Mouse (Mus musculus) hematopoietic stem cell, adult 5-6 weeks (primary cell): ENCODE measurements at regions not wholly inside any gene's neighbourhood (a gene's known extent, or its start where the extent isn't known, plus 50 kb on each side); places are given as distances from the start of the nearest gene placed in this dataset.

Experiments
- ATAC-seq, 2 experiments: fragments of 125-278 bp in 1 of 2; replicated peaks in 1 of 2; 2 replicates each; pipeline ENCODE4 v1.8.0; 2016 to 2017; ENCODE audit warnings: inconsistent platforms in 2 of 2, mild to moderate bottlenecking in 2 of 2, moderate number of reproducible peaks in 2 of 2, low read depth in 1 of 2, moderate TSS enrichment in 1 of 2; ENCODE audit not compliant: low FRiP score in 2 of 2, poor library complexity in 2 of 2, severe bottlenecking in 2 of 2, insufficient read depth in 1 of 2, low TSS enrichment in 1 of 2

DNA sequence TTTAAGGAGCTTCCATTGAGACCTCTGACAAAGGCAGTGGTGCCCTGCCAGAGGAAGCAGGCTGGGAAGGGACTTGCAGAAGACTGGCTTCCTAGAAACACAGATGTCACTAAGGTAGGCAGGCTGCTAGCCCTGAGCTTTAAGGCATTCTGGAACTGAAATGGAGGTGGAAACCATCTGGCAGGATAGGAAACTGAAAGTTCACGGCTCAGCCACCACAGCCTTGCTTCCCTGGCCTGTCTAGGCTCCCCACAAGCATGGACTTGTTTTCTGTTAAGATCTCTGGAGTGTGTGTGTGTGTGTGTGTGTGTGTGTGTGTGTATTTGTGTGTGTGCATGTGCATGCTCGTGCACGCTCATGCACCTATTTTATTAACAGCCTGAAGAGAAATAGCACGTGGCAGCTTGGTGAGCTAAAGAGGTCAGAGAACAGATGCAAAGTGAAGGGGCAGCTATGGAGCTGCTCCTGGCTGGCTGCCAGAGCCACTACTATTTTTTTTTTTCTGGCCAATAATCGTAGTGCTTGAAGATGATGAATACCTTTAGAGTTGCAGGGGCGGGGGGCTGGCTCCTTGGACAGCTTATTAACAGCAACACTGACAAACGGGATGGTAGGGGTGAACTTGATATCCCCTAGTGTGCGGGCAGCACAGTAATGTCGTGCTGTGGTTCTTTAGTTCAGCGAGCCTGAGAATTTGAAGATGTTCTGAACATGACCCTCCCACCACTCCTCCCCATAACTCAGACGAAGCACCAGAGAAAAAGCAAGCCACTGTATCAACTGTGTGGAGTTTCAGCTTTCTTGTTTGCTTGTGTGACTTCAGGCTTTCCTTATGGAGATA is 99.6 kb upstream of the Sesn3 start:
- peak; percentile 76 to 87 for ATAC-seq

DNA sequence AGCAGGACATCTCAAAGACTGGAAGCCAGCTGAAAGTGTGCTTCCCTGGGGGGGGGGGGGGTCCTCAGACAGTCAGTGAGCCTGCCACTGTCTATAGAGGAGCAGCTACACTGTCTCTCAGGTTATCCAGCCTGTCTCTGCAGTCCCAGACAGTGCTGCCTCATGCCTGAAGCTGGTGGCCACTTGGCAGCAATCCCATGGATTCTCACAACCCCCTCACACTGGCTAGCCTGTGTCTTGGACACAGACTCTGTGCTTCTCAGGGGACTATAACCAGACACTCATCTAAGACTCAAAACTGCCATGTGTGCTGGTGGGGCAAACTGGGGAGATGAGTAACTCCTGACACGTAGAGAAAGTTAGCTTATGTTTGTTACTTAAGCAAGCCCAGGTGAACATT is 95.1 kb upstream of the Sesn3 start:
- no peak for ATAC-seq

DNA sequence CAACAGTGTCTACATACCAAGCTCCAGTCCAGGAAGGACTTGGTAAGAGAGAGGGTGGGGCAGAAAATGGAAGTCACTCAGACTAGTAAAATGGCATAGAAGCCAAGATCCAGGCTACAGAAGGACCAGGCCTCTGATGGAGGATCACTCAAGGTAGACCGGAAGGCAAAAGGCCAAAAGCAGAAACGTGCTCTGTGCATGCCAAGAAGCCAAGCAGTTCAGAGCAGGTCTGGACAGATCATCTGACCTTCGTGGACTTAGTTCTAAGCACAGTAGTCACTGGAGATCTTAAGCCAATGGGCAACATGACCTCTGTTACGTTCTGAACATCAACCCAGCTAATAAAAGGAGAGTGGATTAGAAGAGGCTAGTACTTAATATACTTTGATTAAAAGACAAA is 90.6 kb upstream of the Sesn3 start:
- no peak for ATAC-seq

DNA sequence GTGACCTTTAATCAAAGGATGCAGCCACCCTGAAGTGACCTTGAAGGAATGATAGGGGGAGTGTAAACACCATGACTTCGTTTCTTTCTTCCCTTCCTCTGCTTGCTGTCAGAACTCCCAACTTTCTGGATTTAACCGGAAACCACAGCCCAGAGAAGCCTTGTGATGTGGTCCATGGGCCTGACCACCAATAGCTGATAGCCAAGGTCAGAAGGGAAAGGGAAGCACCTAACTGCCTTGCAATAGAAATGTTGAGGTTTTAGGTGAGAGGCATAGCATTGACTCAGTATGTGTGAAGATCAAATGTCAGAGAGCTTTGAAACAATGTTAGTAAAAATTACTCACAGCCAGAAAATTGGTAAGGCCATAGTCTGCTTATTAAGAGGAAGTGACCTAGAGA is 89.2 kb upstream of the Sesn3 start:
- no peak for ATAC-seq

DNA sequence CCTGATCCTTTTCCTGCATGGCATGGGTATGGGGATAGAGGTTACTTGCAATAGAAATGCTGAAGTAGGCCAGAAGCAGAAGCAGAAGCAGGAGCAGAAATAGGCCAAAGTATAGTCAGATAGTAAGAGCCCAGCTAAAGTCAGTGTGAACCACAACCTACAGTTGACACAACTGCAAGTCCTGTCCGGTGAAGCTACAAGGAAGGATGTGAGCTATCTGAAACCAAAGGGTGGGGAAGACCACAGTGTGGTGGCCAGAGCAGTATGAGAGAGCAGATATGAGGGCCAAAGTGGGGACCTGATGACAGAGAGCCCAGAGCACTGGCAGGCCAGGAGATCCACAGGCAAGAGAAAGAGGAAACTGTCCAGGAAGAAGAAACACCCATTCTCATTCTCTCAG is 87.1 kb upstream of the Sesn3 start:
- peak; percentile 36 to 73 for ATAC-seq

DNA sequence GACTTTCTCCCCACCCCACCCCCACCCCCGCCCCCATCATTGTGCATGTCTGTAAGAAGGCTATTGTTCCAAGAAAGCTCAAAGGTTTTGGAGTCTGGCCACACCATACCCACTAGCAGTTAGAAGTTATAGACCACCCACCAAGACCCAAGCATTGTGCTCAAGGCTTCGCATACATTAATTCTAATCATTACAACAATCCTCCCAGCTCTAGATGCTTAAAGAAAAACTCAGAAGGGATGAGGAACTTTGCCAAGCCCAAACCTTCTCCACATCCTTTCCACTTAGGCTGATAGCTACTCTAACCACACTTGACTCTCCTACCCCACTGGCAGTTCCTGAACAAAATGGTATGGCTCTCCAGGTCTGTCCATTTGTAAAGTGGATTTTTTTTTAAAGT is 86.4 kb upstream of the Sesn3 start:
- ATAC-seq: 0 out of 4 replicates have a peak, but pooled peaks of 1 of the 2 experiments have one; percentile 24

DNA sequence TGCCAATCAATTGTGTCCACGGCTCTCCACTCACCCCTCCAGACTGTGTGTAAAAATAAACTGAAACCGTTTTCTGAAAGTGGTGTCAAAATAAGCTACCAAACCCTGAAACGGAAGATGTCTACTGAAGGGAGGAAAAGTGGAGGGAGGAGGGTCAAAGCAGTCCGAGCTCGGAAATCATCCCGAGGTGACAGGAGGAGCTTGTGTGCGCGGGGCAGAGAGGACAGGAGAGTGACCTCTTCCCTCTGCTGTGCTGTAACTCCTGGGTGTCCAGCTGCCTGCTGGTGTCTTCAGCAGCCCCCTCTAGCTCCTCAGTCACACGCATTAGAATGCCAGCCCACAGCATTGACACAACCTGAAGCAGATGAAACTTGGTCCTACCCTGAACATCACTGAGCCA is 84.2 kb upstream of the Sesn3 start:
- no peak for ATAC-seq

DNA sequence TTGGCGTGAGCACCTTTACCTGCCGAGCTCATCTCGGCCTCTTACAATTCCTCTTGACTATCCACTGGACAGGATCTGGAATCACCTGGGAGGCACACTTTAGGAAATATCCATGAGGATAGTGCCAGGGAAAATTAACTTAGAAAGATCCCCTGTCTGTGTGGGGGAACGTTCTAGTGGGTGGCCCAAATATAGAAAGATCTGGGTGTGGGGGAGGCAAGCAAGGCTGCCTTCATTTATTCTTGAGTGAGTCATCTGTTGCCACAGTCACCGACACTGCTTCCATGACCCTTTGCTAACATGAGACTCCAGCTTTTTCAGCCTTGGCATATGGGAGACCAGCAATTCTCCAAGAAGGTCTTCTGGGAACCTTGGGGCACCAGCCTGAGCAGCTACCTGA is 80.1 kb upstream of the Sesn3 start:
- ATAC-seq: no peak

DNA sequence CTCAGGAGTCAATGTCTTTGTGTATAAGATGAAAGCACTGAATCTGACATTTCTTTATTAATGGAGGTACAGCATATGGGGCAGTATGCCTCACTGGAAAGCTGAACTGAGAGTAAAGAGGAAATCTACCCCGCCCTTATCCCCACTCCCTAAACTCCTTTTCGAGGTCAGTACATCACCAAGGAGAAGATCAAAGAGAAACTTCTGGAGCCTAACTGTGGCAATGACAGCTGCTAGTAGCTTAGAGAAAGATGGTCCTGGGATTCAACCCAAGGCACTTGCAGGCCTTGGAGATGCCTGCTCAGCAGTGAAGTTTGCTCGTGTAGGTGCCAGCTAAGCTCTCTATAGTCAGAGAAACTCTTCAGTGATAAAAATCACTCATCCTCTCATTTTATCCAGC is 75.8 kb upstream of the Sesn3 start:
- ATAC-seq: no peak

DNA sequence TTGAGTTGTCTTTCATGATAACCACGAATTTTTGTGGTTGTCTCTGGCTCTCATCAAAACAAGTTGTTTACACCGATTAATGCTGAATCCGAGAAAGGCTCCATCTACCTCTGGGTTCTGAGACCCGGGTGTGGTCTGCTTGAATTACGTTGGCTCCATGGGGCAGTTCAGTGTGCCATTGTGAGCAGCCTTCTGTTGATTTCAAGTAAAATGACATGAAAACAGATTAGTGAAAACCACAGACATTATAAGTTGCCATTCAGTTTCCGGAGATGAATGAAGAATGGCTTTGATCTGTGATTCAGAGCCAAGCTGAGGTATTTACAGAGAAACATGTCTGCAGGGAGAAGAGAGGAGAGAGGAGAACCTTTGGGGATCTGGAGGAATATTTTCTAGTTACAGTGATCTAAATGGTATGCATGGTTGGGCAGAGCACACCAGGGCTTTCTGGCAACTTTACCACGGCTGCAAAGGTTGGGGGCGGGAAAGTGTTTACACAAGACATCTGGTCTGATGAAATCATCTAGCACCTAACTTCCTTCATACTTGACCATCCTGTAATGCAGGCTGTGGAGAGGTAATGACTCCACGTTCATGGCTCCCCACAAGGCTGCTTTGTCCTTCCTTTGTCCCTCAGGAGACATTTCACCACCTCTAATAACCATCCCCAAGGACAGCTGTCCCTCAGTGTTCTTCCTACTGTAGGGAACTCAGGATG is 74.7 kb upstream of the Sesn3 start:
- no peak for ATAC-seq

DNA sequence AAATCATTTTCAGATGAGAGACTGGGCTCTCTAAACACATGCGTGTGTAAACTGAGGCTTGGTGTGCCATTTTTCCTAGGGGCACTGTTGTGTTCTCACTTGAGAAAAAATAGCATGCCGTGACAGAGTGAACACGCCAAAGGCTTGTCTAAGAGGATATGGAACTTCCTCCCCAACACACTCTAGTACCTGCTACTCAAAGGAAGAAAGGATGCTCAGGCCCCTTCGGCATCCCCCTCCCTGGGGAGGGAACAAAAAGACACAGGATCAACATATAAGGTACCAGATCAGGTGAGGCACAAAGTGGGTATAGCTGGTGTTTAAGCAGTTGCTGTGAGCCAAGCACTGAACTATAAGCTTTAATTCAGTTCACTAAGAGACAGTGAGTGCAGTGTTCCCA is 74.0 kb upstream of the Sesn3 start:
- no peak for ATAC-seq

DNA sequence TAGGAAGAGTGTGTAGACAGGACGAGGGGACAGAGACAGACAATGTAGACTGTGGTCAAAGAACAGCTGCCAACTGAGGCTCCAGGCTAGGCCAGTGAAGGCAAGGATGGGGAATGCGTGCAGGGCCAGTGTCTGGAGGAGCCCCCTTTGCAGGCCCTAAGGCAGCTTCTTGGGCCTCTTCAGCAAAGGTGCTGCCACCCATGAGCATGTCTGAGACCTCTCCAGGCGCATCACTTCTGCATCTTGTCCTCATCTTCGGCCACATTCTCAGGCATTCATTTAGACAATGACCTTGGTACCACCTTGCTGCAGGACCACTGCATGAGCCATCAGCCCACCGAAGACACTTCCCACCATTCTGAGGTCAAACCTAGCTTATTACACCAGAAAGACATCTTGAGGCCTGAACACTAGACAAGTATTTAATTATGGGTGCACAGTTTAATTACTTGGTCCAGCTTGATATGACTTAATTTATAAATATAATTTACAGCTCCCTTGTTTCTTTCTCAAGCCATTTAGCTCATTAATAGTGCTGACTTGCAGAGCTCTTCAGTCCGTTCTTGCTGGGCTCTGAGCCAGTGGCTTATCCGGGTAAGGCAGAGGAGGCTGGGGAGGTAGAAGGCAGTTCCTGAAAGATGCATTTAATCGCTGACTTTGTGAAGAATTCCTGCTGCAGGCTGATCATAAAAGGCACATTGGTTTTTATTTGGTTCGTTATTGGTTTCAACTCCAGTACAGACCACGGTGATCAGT is 72.1 kb upstream of the Sesn3 start:
- no peak for ATAC-seq

DNA sequence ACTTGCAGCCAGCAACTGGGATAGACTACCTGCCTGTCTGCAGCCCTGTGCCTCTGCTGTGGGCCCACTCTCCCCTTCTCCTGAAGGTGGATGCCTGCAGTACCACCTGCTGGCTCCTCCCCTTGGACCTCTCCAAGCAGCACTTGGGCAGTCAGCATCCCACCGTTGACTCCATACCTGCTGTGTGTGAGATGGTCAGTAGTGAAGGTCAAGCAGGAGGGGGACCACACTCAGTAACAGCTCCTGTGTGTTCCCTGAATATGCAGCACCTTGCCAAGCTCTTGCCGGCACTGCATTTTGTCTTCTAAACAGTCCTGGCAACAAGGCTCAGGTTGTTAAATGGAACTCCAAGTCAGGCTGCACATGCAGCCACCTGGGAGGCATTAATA is 71.6 kb upstream of the Sesn3 start:
- no peak for ATAC-seq

DNA sequence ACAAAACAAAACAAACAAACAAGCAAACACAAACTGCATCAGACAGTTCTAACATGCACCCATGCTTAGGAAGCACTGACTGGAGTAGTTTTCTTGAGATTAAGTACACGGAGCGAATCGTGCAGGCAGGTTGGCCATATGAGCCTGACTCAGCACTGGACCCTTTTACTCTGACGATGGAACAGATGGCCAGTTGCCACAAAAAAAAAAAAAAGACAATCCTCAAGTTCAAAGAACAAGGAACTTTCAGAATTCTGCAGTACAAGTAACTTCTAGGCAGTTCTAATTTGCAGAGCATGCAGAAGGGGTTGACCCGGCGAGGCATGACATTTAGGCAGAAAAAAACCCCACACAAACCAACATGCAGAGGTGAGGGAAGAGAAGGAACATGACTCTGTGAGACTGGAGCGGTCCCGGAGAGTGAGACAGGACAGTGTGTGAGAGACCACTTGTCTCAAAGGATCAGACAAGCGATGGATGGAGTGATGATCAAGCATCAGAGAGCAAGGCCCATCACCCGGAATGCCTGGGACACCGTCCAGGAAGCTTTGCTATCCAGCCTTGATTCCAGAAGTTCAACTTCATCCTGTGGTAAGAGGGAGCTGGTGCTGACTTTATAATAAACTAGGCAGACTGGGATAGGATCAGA is 71.0 kb upstream of the Sesn3 start:
- ATAC-seq: no peak

DNA sequence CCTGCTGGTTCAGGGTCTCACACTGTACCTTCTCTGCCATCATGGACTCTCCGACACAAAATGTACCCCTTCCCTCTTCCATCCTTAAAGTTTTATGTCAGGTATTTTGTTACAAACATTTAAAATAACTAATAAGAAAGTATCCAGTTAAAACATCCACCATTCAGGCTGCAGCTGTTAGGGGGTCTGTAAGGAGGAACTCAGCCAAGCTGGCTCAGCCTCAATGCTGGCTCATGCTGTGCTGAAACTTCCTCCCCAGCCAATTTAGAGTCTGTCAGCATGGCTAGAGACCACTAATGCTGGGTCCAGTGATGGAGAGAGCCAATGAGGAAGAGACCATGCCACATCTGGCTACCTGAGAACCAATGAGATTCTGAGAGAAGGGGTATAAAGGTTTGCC is 70.0 kb upstream of the Sesn3 start:
- peak; percentile 36 to 39; a peak in 1 of 4 replicates for ATAC-seq

DNA sequence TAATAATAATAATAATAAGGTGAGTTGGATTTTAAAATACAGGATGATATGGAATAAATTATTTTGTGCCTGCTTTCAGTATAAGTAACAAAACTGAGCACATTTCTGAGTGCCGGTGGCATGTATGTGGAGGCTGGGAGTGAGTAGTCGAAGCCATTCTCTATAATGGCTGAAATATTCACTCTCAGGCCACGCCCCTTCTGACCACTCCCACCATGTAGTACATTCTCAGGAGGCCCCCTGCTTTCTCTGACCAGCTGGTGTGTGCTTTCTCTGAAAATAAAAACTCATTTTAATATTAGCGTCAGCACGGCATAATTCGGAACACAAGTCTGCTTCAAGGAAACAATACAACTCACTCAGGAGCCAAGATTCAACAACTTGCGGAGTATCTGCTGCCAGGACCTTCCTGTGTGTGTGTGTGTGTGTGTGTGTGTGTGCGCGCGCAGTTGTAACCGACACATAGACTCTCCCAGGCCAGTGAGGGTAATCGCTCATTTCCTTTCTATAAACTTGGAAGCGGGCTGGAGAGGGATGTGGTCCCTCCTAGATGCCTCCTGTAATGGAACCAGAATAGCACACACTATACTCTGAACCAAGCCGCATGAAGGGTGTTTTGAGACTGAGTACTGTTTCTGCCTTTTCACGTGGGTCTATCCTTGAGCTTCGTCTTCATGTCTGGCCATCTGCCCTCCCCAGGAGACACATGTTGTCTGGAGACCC is 67.9 kb upstream of the Sesn3 start:
- ATAC-seq: no peak

DNA sequence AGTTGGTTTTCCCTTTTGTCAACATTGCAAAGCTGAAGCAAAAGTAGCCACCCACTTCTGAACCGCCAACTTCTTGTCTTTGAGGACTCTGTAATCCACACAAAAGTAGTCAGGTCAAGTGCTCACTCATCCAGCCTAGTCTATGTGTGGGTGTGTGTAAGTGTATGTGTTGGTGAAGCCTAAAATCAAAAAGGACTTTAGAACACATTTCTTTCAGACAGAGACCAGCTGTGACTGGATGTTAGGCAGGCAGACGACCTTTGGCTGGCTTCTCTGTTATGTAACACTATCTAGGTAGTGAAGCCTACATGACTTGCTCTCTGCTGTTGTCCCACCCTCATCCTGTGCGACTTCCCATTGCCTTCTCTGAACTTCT is 67.3 kb upstream of the Sesn3 start:
- ATAC-seq: no peak
